Mouse (Mus musculus): ENCODE measurements around the gene Rp9. TPM values are rescaled to one million over a fixed set of nuclear protein-coding genes. Genes with fewer than 3 reads are reported as not detected.

The Rp9 gene
- polyA plus RNA-seq, 1 experiment from 2014 or later = 95.2 TPM

DNA sequence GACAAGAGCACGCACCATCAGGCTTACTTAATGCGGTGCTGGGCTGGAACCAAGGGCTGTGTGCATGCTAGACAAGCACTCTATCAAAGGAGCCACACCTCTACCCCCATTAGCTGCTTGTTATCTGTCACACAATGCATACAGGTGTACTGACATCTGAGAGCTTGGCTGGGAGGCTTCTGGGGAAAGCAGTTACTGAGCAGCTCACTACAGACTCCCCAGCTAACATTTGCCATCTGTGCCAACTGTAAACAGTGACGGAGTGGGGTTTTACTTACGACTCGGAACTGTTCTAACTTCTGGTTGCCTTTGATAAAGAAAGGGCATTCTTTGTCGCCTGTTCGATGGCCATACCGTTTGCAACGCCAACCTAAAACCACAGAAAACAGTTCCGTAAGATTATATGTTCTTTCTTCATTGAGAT, 16.0 kb downstream of the Rp9 start:
- H3K4me2 ChIP-seq (replicated peaks; ENCODE audit: low read depth) = no peak overlapping the region
- ATAC-seq = no peak
- H3K27me3 ChIP-seq (replicated peaks; ENCODE audit: control insufficient read depth, insufficient read depth, low read length) = no peaks in the 10 kb centered on the region
- 90% methylated on average over 10 of the region's 10 CpGs for WGBS
- H3K9me3 ChIP-seq (ENCODE audit: control insufficient read depth) = no peaks in the 10 kb centered on the region
- peaks cover 92% of the 10 kb centered on the region for H3K36me3 ChIP-seq (ENCODE audit: control insufficient read depth, insufficient read depth)
- no peak overlapping the region for H3K9ac ChIP-seq (ENCODE audit: low read depth, low read length)
- no peaks in the 10 kb centered on the region for H3K4me1 ChIP-seq (replicated peaks; ENCODE audit: control insufficient read depth, insufficient read depth, low read length)
- no peak for TF ChIP-seq CTCF (IDR thresholded peaks at IDR 0.05; ENCODE audit: low read depth)
- no peak overlapping the region for H3K4me3 ChIP-seq (ENCODE audit: low read depth, low read length)
- H3K27ac ChIP-seq (ENCODE audit: low read depth, low read length) = no peak overlapping the region

DNA sequence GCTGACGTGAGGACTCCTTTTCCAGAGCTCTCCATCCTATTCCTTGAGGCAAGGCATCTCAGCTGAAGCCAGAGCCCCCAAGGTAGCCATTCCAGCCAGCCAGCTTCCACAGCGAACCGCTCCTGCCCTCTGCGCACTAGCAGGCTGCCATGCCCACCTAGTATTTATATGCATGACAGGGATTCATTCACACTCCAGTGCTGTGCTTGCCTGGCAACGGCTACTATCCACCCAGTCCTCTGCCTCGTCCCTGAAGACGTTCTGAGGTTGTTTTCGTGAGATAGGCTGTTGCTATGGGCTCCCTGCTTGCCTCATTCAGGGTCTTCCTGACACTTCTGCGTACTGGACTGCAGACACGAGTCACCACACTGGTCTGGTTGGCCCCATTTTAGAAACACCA, 16.8 kb downstream of the Rp9 start:
- H3K27me3 ChIP-seq (replicated peaks; ENCODE audit: control insufficient read depth, insufficient read depth, low read length) = no peaks in the 10 kb centered on the region
- H3K27ac ChIP-seq (ENCODE audit: low read depth, low read length) = no peak overlapping the region
- no peaks in the 10 kb centered on the region for H3K4me1 ChIP-seq (replicated peaks; ENCODE audit: control insufficient read depth, insufficient read depth, low read length)
- H3K36me3 ChIP-seq (ENCODE audit: control insufficient read depth, insufficient read depth) = peaks cover 98% of the 10 kb centered on the region
- H3K9ac ChIP-seq (ENCODE audit: low read depth, low read length) = no peak overlapping the region
- TF ChIP-seq CTCF (IDR thresholded peaks at IDR 0.05; ENCODE audit: low read depth) = no peak
- WGBS = 91% methylated on average over 10 of the region's 10 CpGs
- no peak overlapping the region for H3K4me2 ChIP-seq (replicated peaks; ENCODE audit: low read depth)
- ATAC-seq = no peak
- no peak overlapping the region for H3K4me3 ChIP-seq (ENCODE audit: low read depth, low read length)
- no peaks in the 10 kb centered on the region for H3K9me3 ChIP-seq (ENCODE audit: control insufficient read depth)

DNA sequence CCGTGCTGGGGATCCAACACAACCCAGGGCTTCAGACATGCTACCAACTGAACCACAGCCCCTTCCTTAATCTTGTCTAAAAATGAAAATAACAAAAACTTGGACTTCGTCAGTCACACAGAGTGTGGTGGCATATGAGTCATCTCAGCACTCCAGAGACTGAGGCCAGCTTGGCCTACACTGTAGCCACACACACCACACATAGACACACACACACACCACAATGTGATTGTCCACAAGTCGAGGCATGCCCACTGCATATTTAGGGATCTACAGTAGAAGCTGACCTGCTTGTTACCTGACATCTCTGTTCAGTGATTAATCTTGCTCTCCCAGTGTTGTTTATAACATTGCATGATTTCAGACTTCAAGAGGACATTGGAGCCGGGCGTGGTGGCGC, 20.3 kb downstream of the Rp9 start:
- Histone ChIP-seq H3K27me3 (replicated peaks; ENCODE audit: control insufficient read depth, insufficient read depth, low read length) (no peaks in the 10 kb centered on the region), H3K4me2 (replicated peaks; ENCODE audit: low read depth) (no peak overlapping the region), H3K36me3 (ENCODE audit: control insufficient read depth, insufficient read depth) (peaks cover 83% of the 10 kb centered on the region), H3K9ac (ENCODE audit: low read depth, low read length) (no peak overlapping the region), H3K9me3 (ENCODE audit: control insufficient read depth) (no peaks in the 10 kb centered on the region), H3K4me1 (replicated peaks; ENCODE audit: control insufficient read depth, insufficient read depth, low read length) (no peaks in the 10 kb centered on the region), H3K27ac (ENCODE audit: low read depth, low read length) (no peak overlapping the region), H3K4me3 (ENCODE audit: low read depth, low read length) (no peak overlapping the region)
- ATAC-seq = no peak
- 90% methylated on average over 6 of the region's 6 CpGs for WGBS
- no peak for TF ChIP-seq CTCF (IDR thresholded peaks at IDR 0.05; ENCODE audit: low read depth)

DNA sequence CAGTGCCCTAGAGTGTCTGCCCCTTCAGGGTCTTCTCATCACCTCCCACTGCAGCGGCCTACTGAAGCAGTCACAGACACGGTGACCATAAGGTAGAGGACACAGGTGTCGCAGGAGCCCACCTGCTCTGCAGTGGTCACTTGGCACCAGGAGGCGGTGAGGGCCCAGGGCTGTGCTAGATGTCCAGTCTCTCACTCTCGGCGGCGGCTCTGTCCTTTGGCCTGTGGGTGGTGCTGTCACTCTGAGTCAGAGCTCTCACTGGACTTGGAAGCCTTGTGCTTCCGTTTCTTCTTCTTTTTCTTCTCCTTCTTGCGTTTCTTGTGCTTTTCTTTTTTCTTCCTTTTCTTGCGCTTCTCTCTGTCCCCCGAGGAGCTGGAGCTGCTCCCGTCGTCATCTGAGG, 21.1 kb downstream of the Rp9 start:
- 89% methylated on average over 13 of the region's 13 CpGs for WGBS
- Histone ChIP-seq H3K9me3 (ENCODE audit: control insufficient read depth) (no peaks in the 10 kb centered on the region), H3K36me3 (ENCODE audit: control insufficient read depth, insufficient read depth) (peaks cover 75% of the 10 kb centered on the region), H3K4me1 (replicated peaks; ENCODE audit: control insufficient read depth, insufficient read depth, low read length) (no peaks in the 10 kb centered on the region), H3K4me2 (replicated peaks; ENCODE audit: low read depth) (no peak overlapping the region), H3K27ac (ENCODE audit: low read depth, low read length) (no peak overlapping the region), H3K27me3 (replicated peaks; ENCODE audit: control insufficient read depth, insufficient read depth, low read length) (no peaks in the 10 kb centered on the region), H3K4me3 (ENCODE audit: low read depth, low read length) (no peak overlapping the region), H3K9ac (ENCODE audit: low read depth, low read length) (no peak overlapping the region)
- ATAC-seq = no peak
- peak; percentile 35; the same call in 1 of the 2 replicates for TF ChIP-seq CTCF (IDR thresholded peaks at IDR 0.05; ENCODE audit: low read depth)

DNA sequence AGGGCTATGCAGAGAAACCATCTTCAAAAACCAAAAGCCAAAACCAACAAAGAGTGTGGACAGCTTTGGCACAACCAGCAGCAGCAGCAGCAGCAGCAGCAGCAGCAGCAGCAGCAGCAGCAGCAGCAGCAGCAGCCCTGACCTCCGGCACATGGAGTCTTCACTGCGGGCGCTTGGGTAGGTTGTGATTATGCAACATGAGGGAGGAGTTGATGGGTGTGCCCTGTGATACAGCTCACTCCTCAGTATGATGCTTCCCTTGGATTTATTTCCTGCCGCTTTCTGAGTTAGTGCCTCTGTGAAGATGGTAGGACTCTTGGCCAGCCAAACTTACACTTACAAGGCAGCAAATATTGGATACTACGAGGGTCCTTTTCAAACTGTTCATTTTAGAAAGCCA, 22.3 kb downstream of the Rp9 start:
- Histone ChIP-seq H3K27ac (ENCODE audit: low read depth, low read length) (no peak overlapping the region), H3K9ac (ENCODE audit: low read depth, low read length) (no peak overlapping the region), H3K36me3 (ENCODE audit: control insufficient read depth, insufficient read depth) (peaks cover 68% of the 10 kb centered on the region), H3K4me2 (replicated peaks; ENCODE audit: low read depth) (no peak overlapping the region), H3K9me3 (ENCODE audit: control insufficient read depth) (no peaks in the 10 kb centered on the region), H3K4me1 (replicated peaks; ENCODE audit: control insufficient read depth, insufficient read depth, low read length) (no peaks in the 10 kb centered on the region), H3K27me3 (replicated peaks; ENCODE audit: control insufficient read depth, insufficient read depth, low read length) (no peaks in the 10 kb centered on the region), H3K4me3 (ENCODE audit: low read depth, low read length) (no peak overlapping the region)
- no peak for TF ChIP-seq CTCF (IDR thresholded peaks at IDR 0.05; ENCODE audit: low read depth)
- 58% methylated on average over 5 of the region's 5 CpGs for WGBS
- peak; percentile 37; the same call in 1 of the 2 replicates for ATAC-seq

DNA sequence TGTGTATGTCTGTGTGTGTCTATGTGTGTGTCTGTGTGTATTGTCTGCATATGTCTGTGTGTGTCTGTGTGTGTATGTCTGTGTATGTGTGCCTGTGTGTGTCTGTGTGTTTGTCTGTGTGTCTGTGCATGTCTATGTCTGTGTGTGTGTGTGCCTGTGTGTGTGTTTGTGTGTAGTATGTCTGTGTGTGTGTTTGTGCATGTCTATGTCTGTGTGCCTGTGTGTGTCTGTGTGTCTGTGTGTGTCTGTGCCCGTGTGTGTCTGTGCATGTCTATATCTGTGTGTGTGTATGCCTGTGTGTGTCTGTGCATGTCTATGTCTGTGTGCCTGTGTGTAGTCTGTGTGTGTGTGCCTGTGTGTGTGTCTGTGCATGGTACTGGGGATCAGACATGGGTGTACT, 24.4 kb downstream of the Rp9 start:
- Histone ChIP-seq H3K27ac (ENCODE audit: low read depth, low read length) (no peak overlapping the region), H3K4me2 (replicated peaks; ENCODE audit: low read depth) (no peak overlapping the region), H3K4me1 (replicated peaks; ENCODE audit: control insufficient read depth, insufficient read depth, low read length) (no peaks in the 10 kb centered on the region), H3K4me3 (ENCODE audit: low read depth, low read length) (no peak overlapping the region), H3K36me3 (ENCODE audit: control insufficient read depth, insufficient read depth) (peaks cover 51% of the 10 kb centered on the region), H3K9ac (ENCODE audit: low read depth, low read length) (no peak overlapping the region), H3K27me3 (replicated peaks; ENCODE audit: control insufficient read depth, insufficient read depth, low read length) (no peaks in the 10 kb centered on the region), H3K9me3 (ENCODE audit: control insufficient read depth) (no peaks in the 10 kb centered on the region)
- ATAC-seq = no peak
- no peak for TF ChIP-seq CTCF (IDR thresholded peaks at IDR 0.05; ENCODE audit: low read depth)
- WGBS = 71% methylated on average over 1 of the region's 1 CpGs

DNA sequence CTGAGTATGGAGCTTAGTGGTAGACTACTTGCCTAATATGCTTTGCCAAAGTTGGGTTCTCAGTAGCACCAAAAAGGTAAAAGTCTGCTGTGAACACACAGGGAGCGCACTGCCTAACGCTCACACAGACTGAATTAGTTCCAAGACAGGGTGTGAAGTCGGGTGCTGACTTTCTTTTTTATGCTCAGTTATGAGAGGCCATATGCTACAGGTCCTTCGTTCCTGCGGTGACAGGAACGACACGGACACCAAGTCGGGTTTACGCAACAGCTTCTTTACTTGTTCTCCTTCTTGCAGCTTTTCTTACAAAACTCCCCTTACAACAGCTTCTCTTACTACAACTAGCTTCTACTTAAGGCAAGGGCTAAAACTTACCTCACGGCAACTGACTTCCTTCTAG, 26.4 kb downstream of the Rp9 start:
- no peak overlapping the region for H3K4me3 ChIP-seq (ENCODE audit: low read depth, low read length)
- no peak for ATAC-seq

More for the DNA sequence above, 26.4 kb downstream of the Rp9 start:
- 90% methylated on average over 10 of the region's 10 CpGs for WGBS
- H3K9me3 ChIP-seq (ENCODE audit: control insufficient read depth) = no peaks in the 10 kb centered on the region
- no peaks in the 10 kb centered on the region for H3K27me3 ChIP-seq (replicated peaks; ENCODE audit: control insufficient read depth, insufficient read depth, low read length)
- H3K4me2 ChIP-seq (replicated peaks; ENCODE audit: low read depth) = no peak overlapping the region
- H3K4me1 ChIP-seq (replicated peaks; ENCODE audit: control insufficient read depth, insufficient read depth, low read length) = no peaks in the 10 kb centered on the region
- H3K27ac ChIP-seq (ENCODE audit: low read depth, low read length) = no peak overlapping the region
- H3K9ac ChIP-seq (ENCODE audit: low read depth, low read length) = no peak overlapping the region
- H3K36me3 ChIP-seq (ENCODE audit: control insufficient read depth, insufficient read depth) = peaks cover 32% of the 10 kb centered on the region
- TF ChIP-seq CTCF (IDR thresholded peaks at IDR 0.05; ENCODE audit: low read depth) = no peak

Data from intestine, postnatal 0 days (tissue).